Mouse (Mus musculus): ENCODE data around the gene Gramd1b. TPM values are rescaled to one million over a fixed set of nuclear protein-coding genes. Genes with fewer than 3 reads are reported as not detected.

The Gramd1b gene
- polyA plus RNA-seq, 1 experiment from 2014 or later = 8.5 TPM

Other genes with a start within 250 kb of the Gramd1b start
- gene Gm21915, start 139.2 kb upstream of the Gramd1b start, polyA plus RNA-seq (2014; fragmentation: Nextera tagmentation; extraction: Ambion mirVana) = not detected in 2 replicates
- gene Clmp, start 154.6 kb upstream of the Gramd1b start, polyA plus RNA-seq (2014; fragmentation: Nextera tagmentation; extraction: Ambion mirVana) = 13.5 and 15.3 TPM in 2 replicates

Measured in heart, embryonic 11.5 days (tissue).